Mouse (Mus musculus) mesoderm, embryonic 11.5 days (tissue): ENCODE results near the gene Cep170.
"Not testable (repeated sequence)": the region's sequence is repeated elsewhere in the genome, so short reads cannot be mapped to it uniquely, and the experiment has no call there.

Experiments used
- DNase-seq: peaks from one replicate; pipeline ENCODE4 v3.0.0-alpha.2; 2012; ENCODE audit warnings: low read depth, low spot score

The Cep170 gene

GRCm38 (mm10) chr1:176814036-176814420, at the start of gene Cep170:
Gene Cep170 (minus strand): TSS chr1:176814067.
- DNase-seq: peak; percentile 100

GRCm38 (mm10) chr1:176861981-176862644, 48.2 kb upstream of the Cep170 start:
- peak; percentile 81 for DNase-seq

- no peak for DNase-seq
These were observed 39.1 kb upstream of the Cep170 start for GRCm38 (mm10) chr1:176852813-176853590.

- DNase-seq: no peak
These were observed 37.5 kb upstream of the Cep170 start for GRCm38 (mm10) chr1:176851401-176851800.

GRCm38 (mm10) chr1:176849377-176849776, 35.5 kb upstream of the Cep170 start:
- no peak for DNase-seq

GRCm38 (mm10) chr1:176848613-176849290, 34.9 kb upstream of the Cep170 start:
- no peak for DNase-seq

- no peak for DNase-seq
These were observed 33.4 kb upstream of the Cep170 start for GRCm38 (mm10) chr1:176847118-176847859.

- DNase-seq: no peak
These were observed 31.5 kb upstream of the Cep170 start for GRCm38 (mm10) chr1:176845082-176845977.

- not testable (repeated sequence) for DNase-seq
These were observed 22.7 kb upstream of the Cep170 start for GRCm38 (mm10) chr1:176836562-176836961.

- no peak for DNase-seq
These were observed 21.8 kb upstream of the Cep170 start for GRCm38 (mm10) chr1:176835501-176836294.

GRCm38 (mm10) chr1:176834880-176835279, 21.0 kb upstream of the Cep170 start:
- DNase-seq: peak; percentile 30

GRCm38 (mm10) chr1:176833948-176834347, 20.1 kb upstream of the Cep170 start:
- DNase-seq: no peak

- no peak for DNase-seq
These were observed 19.4 kb upstream of the Cep170 start for GRCm38 (mm10) chr1:176833257-176833656.

- DNase-seq: no peak
These were observed 18.7 kb upstream of the Cep170 start for GRCm38 (mm10) chr1:176832607-176833006.

GRCm38 (mm10) chr1:176832071-176832470, 18.2 kb upstream of the Cep170 start:
- DNase-seq: no peak

GRCm38 (mm10) chr1:176828666-176829065, 14.8 kb upstream of the Cep170 start:
- DNase-seq: no peak

- no peak for DNase-seq
These were observed 14.1 kb upstream of the Cep170 start for GRCm38 (mm10) chr1:176827945-176828485.

GRCm38 (mm10) chr1:176827365-176827764, 13.5 kb upstream of the Cep170 start:
- DNase-seq: no peak

GRCm38 (mm10) chr1:176826931-176827330, 13.1 kb upstream of the Cep170 start:
- no peak for DNase-seq

- no peak for DNase-seq
These were observed 12.3 kb upstream of the Cep170 start for GRCm38 (mm10) chr1:176826186-176826585.
